Mouse (Mus musculus) left cerebral cortex, adult 18-20 months (tissue): ENCODE measurements around the gene Mast4. TPM values are rescaled to one million over a fixed set of nuclear protein-coding genes. Genes with fewer than 3 reads are reported as not detected.

Experiments
- DNase-seq, 2 experiments: peaks; one replicate each; pipeline ENCODE4 v3.0.0; 2021 to 2022; ENCODE audit warnings: low spot score in 2 of 2, mixed read lengths in 1 of 2
- total RNA-seq, 2 experiments: library from RNA; stranded (reverse); gene quantifications; 2 replicates each; pipeline ENCODE4 v1.2.3; 2021

Gene Mast4
- total RNA-seq, 2 experiments from 2014 or later: 49.8 to 50.2 TPM

DNA sequence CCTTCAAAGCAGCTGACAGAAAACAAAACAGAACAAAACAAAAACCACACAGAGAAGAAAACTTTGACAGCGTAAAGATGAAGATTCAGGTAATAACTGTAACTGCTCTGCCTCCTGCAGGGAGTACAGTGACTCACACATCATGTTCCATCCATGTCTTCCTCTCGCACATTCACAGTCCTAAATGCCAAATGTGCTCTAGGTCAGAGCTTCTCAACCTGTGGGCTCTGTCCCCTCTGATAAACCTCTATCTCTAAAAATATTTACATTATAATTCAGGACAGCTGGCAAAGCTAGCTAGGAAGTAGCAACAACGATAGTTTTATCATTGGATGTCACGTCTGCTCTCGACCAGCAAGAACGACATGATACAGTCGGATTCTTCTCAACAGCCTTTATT, 517.6 kb downstream of the Mast4 start:
- DNase-seq: no peak

- no peak for DNase-seq
These were observed 519.1 kb downstream of the Mast4 start for GRCm38 (mm10) chr13:102815158-102815557.

GRCm38 (mm10) chr13:102811129-102811832, 523.0 kb downstream of the Mast4 start:
- peak; percentile 17 to 51 for DNase-seq

DNA sequence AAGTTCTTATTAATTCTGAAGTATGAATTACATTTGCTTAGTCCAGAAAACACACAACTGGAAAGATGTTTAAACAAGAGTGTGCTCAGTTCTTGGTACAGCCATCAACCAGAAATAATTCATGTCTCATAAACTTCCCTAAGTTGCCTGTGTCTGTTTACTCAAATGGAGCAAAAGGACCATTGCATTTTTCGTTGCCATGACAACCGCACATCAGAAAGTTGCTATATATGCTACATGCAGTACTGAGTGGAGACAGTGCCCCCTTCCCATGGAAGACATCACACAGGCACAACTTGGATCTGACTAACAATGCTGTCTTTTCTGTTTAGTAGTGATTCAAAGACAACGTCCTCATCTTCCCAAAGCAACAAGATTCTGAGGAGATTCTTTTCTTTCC, 527.6 kb downstream of the Mast4 start:
- DNase-seq: no peak

DNA sequence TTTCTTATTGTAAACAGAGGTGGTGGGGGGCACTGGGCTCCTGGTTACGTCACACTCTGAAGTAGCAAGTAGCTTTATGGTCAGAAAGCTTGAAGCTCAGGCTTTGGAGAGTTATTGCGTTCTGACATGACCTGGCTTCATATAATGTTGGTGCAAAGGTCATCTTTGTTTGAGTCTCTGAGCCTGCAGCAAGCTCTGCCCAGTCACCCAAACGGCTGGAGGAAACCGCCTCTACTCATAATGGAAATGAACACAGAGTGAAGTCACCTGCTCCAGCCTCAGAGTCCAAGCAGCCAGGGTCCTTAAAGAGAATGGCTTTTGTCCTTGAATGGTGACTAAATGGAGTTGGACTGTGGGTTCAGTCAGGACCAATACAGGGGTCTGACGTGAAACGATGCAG, 529.1 kb downstream of the Mast4 start:
- DNase-seq: no peak

DNA sequence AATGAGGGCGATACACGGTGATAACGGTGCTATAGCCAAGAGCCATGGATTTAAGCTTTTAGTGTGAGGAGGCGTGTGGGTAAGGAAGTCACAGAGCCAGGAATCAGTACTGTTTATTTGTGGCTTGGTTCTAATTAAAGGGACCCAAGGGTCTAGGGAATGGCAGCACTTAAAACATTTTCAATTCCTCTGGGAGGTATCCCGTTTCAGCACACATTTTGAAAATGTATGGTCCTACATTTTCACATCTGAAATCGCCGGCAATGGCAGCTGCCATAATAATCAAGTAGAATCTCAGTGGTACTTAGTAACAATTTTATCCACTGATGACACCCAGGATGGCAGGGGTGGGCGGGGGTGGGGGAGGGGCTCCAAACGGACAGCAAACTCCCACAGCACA, 531.1 kb downstream of the Mast4 start:
- no peak for DNase-seq

GRCm38 (mm10) chr13:102792157-102792556, 542.1 kb downstream of the Mast4 start:
- DNase-seq: no peak

GRCm38 (mm10) chr13:102790601-102791155, 543.6 kb downstream of the Mast4 start:
- no peak for DNase-seq

DNA sequence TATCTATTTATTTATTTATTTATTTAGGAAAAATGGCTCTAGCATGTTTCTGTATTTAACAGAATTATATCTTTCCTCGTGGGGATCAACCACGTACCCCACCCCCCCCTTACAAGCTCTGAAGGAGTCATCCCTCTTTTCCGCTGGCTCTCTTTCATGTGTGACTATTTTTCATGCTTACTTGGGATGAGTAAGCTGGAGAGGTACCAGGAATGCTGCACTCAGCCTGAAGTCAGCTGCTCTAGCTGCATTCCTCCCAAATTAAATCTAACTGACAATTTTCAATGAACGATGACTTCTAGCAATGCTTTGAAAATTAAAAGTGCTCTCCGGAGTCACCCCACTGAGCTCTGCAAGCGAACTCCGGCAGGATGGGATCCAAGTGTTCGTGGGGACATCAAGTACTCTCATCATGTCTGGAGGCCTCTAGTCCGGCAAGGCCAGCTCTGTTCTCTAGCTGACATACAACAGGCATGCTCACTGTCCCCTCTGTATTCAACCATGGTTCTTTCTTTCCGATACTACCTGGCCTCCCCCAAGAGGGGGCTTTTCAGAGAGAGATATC, 547.5 kb downstream of the Mast4 start:
- no peak for DNase-seq

GRCm38 (mm10) chr13:102783531-102784310, 550.6 kb downstream of the Mast4 start:
- DNase-seq: no peak

DNA sequence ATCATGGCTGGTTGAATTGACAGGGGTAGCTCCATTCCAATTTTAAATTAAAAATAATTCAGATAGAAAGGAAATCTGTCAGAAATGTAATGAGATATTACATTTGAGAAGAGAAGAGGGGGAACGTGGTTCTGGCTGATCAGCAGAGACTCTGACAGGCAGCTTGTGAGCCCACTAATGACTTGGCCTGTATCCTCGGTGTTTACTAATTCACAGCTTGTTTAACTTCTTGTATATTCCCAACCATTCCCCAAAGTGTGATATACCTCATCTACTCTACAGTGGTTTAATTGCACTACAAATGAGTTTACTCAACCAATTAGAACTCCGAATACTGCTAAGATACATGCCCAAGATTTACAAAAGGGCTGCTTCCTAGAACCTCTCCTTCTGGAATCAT, 555.0 kb downstream of the Mast4 start:
- DNase-seq: no peak

GRCm38 (mm10) chr13:102778859-102779258, 555.4 kb downstream of the Mast4 start:
- DNase-seq: no peak

DNA sequence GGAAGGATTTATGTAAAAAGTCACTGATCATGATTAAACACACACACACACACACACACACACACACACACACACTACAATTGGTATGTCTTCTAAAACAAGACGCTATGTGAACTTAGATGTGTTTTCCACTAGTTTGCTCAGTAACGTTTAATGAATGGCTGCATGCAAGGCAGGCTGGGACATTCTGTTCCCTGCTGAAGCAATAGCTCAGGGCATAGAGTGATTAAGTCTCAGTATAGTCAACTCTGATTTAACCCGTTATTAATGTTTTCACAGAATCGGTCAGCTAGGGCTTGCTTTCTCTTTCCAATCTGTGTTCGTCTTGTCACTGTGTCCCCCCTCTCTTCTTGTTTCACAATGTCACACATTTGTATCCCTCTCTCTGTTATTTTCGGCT, 558.8 kb downstream of the Mast4 start:
- no peak for DNase-seq

GRCm38 (mm10) chr13:102774786-102775201, 559.5 kb downstream of the Mast4 start:
- no peak for DNase-seq

DNA sequence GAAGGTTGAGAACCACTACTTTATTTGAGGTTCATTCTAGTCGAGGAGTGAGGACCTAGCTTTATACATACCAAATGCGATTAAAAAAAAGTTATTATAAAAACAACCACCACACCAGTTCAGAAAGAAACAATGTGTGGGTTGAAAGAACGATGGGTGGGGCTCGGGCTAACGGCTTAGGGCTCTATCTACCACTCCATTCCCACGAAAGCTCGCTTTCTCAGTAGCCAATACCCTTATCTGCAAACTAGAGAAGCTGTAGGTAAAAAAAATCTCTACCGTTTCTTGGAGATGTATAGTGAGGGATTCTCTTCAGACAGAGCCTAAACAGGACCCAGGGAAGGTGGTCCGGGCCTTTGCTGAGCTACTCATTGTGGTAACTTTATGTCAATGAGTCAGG, 561.1 kb downstream of the Mast4 start:
- DNase-seq: no peak

DNA sequence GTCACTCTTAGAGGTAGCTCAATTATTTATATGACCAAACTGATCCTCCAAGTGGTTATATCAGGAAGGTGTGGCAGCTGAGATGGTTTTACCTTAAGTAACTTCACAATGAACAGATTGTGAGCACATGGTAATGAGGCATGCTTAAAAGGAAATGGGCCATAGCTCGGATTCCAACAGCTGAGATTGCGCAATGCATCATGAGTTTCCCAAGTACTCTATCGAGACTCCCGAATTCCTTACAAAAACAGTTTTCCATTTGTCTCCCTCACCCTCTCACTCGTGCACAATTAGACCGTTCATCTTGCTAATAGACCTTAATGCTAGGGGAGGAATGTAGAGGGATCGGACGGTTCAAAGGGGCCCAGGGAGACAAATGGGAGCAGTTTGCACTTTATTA, 564.1 kb downstream of the Mast4 start:
- no peak for DNase-seq

DNA sequence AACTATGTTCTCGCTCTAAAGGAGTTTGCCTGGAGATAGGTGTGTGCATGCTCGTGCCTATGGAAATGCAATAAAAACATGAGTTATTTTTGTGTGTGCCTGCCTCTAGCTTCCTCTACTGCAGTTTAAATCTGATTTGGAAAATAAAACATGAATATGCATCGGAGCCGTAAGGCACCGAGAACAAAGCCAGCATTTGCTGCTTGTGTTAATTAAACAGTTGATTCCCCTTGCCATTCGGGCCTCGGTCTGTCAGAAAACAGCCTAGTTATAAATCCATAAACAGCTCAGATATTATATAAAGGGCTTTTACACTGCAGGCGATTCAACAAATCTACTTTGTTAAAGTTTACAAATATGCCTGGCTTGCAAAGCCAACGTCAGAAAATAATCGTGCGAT, 565.8 kb downstream of the Mast4 start:
- no peak for DNase-seq

- DNase-seq: no peak
These were observed 567.2 kb downstream of the Mast4 start for GRCm38 (mm10) chr13:102767110-102767509.

GRCm38 (mm10) chr13:102765216-102765615, 569.1 kb downstream of the Mast4 start:
- DNase-seq: no peak

GRCm38 (mm10) chr13:102764218-102764617, 570.1 kb downstream of the Mast4 start:
- no peak for DNase-seq

DNA sequence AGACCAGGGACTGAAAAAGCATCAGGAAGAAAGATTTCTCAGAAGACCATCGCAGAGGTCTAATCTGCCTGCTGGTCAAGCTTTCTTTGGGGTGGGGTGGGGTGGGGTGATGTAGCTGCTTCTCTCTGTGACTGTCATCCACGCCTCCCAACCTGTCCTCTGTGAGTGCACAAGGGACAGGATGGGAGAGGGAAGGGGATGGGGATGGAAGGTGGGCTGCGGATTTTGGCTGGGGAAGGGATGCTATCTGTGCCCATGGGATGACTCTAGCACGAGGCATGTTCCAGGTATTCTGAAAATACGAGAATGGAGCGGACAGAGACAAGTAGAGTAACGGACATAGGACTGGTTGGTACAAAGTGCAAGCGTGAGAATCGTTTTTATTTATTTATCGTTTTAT, 572.1 kb downstream of the Mast4 start:
- no peak for DNase-seq

GRCm38 (mm10) chr13:102761410-102761809, 572.9 kb downstream of the Mast4 start:
- no peak for DNase-seq
